Mouse (Mus musculus): Measurements from ENCODE around the gene Timm10.

Timm10 gene

DNA sequence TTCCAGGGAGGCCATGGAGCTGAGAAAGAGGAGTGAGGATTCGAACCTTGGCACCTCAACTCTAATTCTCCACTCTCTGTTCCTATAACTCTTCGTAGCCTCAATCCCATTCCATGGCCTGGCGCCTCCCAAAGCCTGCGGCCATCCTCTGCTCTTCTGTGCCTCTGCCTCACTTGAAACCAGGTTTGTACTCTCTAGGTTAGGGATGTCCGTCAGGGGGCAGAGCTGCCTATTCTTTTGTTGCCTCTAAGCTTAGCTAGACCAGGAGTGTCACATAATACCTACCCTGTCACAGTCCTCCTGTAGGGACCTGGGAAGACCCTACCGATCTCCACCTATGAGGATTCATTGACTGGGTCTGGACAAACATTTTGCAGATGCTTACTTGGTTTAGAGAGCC, 14.1 kb upstream of the Timm10 start:
- DNase-seq (ENCODE audit: low read depth in 1 of 2, low spot score in 2 of 2), result no peak

DNA sequence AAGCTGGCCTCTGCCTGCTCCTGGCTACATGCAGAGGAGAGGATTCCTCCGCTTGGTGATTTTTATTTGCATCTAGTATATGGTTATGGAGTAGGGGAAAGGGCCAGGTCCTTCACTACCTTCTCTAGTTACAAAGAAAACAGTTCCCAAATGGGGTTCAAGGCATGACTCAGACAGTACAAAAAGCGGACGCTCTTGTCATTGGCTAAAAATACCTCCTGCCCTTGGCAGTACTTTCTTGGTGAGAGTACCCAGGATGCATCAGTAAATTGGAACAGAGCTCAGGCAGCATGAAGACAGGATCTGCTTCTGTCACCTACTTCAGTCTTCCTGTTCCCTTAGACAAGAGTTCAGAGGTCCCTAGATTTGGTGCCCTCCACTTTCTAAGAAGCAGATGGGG, 6.9 kb upstream of the Timm10 start:
- DNase-seq (ENCODE audit: low read depth in 1 of 2, low spot score in 2 of 2), result no peak

DNA sequence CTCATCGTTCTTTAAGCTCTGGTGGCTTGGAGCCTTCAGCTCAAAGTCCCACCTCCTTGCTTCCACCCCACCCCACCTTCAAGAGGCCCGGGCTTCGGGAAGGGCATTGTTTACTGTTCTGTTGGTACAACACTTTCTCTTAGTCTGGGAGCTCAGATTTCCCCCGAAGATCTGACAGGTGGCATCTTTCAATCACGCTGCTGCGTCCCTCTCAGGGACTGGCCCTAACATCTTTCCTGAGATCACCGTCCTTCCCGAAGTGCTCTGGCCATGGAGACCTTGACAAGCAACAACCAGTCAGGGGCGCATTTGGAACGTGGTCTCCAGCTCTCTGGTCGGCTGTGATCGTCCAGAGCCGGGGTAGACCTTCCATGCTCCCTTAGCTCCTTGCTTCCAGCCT, 4.2 kb upstream of the Timm10 start, which contains the start of gene Smtnl1:
TSS of gene Smtnl1 (minus strand) at position 101 of the 400 bp plus-strand sequence.
- DNase-seq (ENCODE audit: low read depth in 1 of 2, low spot score in 2 of 2), result no peak

GRCm38 (mm10) chr2:84823237-84823636, 3.6 kb upstream of the Timm10 start:
- no peak for DNase-seq (ENCODE audit: low read depth in 1 of 2, low spot score in 2 of 2)

GRCm38 (mm10) chr2:84827283-84827920, 605 bp downstream of the Timm10 start:
- no peak for DNase-seq (ENCODE audit: low read depth in 1 of 2, low spot score in 2 of 2)

DNA sequence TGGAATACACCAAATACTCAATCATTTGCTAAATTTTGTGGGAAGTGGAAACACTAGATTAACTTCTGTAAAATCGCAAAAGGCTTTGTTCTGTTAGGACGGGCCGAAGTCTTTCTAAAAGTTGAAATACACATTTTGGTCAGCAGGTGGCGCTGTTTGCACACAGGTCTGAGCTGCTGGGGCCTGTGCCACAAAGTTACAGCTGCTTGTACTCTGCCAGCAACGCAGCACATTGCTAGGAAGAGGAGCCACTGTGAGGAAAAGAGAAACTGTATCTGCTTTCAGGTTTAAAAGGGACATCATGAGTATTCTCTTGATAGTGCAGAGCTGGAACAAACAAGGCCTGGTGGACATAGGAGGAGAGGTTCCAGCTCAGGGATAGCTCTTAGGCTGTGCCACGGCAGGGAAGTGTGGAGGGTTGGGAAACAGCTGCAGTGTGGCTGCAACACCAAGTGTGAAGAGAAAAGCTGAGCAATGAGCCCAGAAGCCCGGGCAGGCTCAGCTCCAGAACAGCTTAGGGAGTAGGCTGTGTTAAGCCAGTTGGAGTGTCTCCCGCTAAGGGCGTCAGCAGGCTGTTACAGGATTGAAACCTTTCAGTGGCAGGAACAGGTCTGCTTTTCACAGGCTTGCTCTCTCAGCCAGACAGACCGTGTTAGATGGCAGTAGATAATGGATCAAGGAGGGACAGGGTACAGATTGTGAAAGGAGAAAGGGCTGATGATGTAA, 5.0 kb downstream of the Timm10 start:
- DNase-seq (ENCODE audit: low read depth in 1 of 2, low spot score in 2 of 2), result peak; percentile 50 to 68

DNA sequence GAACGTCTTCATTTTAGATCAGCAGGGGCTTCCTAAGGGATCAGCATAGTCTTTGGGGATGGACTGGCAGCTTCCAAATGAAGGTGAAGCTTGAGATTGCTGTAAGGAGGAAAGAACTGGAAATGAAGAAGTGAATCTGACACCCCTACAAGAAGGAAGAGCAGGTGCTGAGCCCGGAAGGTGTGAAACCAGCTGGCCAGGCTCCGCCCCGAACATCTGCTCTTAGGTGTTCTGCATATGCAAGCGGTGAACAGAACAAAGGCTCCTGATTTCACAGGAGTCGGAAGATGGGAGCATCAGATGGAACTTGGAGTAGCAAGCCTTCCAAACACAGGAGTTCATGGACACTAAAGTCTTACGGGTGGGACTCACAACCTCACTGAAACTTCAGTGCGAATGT, 10.3 kb downstream of the Timm10 start:
- no peak for DNase-seq (ENCODE audit: low read depth in 1 of 2, low spot score in 2 of 2)

DNA sequence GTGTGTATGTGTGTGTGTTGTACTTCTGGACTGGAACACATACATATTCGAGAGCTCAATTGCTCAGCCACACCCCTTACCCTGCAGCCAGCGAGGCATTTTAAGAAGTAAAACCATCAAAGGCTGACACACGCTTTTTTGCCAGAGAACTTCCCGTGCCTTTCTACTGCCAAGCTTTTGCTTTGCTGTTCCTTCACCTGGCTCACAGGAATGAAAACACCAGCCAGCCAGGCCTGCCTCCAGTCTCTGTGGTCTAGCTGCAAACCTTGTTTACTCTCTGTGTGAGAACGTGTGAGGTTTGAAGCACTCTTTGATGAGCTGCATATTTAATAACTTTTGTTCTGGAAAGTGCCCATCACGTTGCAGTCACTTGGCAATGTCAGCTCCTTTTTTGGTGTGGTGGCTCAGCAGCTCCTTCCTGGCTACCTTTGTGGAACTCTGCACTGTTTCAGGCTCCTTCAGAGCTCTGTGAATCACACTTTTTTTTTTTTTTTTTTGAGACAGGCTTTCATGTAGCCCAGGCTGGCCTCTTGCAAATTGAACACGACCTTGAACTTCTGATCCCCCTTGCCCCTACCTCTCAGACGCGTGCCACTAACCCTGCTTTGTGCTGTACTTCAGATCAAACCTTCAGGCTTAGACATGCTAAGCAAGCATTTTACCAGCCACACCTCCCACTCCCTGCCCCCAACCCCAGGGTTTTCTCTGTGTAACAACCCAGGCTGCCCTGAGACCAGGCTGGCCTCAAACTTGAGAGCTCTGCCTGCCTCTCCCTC, 11.2 kb downstream of the Timm10 start:
- no peak for DNase-seq (ENCODE audit: low read depth in 1 of 2, low spot score in 2 of 2)

GRCm38 (mm10) chr2:84838593-84838949, 11.8 kb downstream of the Timm10 start, which contains the start of gene Slc43a1:
TSS of gene Slc43a1 (plus strand) at chr2:84838850.
- no peak for DNase-seq (ENCODE audit: low read depth in 1 of 2, low spot score in 2 of 2)

GRCm38 (mm10) chr2:84838993-84839980, 12.5 kb downstream of the Timm10 start:
- no peak for DNase-seq (ENCODE audit: low read depth in 1 of 2, low spot score in 2 of 2)

- DNase-seq (ENCODE audit: low read depth in 1 of 2, low spot score in 2 of 2), result no peak
These were observed 13.4 kb downstream of the Timm10 start for GRCm38 (mm10) chr2:84840016-84840747.

GRCm38 (mm10) chr2:84840748-84841563, 14.2 kb downstream of the Timm10 start:
- no peak for DNase-seq (ENCODE audit: low read depth in 1 of 2, low spot score in 2 of 2)

DNA sequence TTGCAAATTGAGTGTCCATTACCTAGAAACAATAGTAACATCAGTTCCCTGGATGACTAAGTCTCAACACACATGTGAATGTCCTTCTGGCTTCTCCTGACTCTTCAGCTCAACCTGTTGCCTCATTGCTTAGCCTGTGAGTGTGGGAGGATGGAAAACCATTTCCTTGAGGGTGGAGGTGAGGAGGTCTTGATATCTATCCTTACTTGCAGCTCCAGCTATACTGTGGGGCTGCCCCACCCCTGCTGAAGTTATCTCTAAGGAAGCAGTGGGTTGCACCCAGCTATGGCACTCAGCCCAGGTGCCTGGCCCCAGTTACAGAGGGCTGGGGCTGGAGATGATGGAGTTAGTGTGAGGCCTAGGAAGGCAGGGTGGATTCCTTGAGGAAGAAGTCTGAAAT, 15.1 kb downstream of the Timm10 start:
- no peak for DNase-seq (ENCODE audit: low read depth in 1 of 2, low spot score in 2 of 2)

GRCm38 (mm10) chr2:84843654-84844053, 16.9 kb downstream of the Timm10 start:
- no peak for DNase-seq (ENCODE audit: low read depth in 1 of 2, low spot score in 2 of 2)

DNA sequence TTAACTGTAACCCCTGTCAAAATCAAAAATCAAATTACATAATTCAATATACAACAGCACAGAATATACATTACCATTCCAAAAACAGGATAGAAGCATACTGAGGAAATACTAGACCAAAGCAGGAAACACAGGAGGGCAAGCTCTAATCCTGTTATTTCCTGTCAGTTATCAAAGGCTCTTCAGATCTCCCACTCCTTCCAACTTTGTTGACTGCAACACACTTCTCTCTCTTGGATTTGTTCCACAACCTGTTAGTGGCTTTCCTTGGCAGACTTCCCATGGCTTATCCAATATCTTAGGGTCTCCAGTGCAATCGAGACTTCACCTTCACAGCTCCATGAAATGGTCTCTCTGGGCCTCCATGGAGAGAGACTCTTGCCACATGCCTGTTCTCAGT, 18.4 kb downstream of the Timm10 start:
- DNase-seq (ENCODE audit: low read depth in 1 of 2, low spot score in 2 of 2), result no peak

DNA sequence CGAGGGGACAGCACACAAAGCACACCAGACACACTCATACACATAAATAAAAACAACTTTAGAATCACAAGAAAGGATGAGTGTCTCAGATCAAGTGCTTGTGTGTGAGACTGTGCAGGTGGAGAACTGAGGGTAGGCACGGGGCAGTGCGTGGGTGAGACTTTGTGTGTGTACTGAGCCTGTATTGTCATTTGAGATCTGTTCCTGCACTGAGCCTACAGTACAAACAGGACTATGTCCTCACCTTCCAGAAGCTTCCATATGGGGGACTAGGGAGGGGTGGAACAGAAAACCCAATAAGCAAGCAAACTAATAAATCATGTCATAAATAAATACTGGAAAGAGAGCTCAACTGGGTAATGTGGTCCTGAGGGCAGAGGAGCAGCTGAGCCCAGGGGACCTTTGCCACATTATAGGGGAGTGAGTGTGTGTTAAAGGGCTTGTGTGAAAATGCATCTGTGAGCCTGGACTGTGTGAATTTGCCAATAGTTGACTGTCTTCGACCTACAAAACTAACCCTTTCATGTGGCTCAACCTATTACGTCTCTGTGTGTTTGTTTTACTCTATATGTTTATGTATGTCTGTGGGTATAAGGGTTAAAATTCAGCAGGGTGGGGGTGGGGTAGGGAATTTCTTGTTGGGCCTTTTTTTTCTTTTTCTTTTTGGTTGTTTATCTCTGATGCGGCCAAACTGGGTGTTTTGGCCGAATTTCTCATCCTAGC, 23.8 kb downstream of the Timm10 start:
- no peak for DNase-seq (ENCODE audit: low read depth in 1 of 2, low spot score in 2 of 2)

- no peak for DNase-seq (ENCODE audit: low read depth in 1 of 2, low spot score in 2 of 2)
These were observed 24.6 kb downstream of the Timm10 start for GRCm38 (mm10) chr2:84851130-84852040.

GRCm38 (mm10) chr2:84855732-84856131, 28.9 kb downstream of the Timm10 start:
- DNase-seq (ENCODE audit: low read depth in 1 of 2, low spot score in 2 of 2), result no peak

Measured in monocyte, adult 2 months (primary cell).